Mouse (Mus musculus) R1 (cell line): Measurements from ENCODE around the gene Hnrnpul1.
A peak's percentile ranks its signal among the peaks of the same experiment; 100 is the strongest.

Experiments used
- DNase-seq: peaks from one replicate; pipeline ENCODE4 v3.0.0-alpha.2; 2018; ENCODE audit warnings: low read depth, low spot score

Gene Hnrnpul1

DNA sequence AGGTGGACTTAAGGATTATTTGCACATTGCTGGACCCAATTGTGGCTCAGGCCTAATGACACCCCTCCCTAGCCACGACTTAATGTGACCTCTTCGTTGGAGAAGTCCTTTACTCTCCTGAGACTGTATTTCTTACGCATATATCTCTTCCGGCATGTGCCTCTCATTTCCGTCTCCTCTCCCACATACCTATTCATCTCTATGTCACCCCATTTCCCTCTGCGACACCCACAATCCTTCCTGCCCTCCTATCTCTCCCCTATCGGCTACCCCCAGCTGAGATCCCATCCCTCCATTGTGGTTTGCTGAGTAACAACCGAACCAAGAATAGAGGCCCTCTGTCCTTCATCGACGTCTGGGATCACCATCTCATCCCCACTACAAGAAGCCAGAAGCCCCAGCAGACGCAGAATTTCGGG, 64.9 kb downstream of the Hnrnpul1 start:
- no peak for DNase-seq

DNA sequence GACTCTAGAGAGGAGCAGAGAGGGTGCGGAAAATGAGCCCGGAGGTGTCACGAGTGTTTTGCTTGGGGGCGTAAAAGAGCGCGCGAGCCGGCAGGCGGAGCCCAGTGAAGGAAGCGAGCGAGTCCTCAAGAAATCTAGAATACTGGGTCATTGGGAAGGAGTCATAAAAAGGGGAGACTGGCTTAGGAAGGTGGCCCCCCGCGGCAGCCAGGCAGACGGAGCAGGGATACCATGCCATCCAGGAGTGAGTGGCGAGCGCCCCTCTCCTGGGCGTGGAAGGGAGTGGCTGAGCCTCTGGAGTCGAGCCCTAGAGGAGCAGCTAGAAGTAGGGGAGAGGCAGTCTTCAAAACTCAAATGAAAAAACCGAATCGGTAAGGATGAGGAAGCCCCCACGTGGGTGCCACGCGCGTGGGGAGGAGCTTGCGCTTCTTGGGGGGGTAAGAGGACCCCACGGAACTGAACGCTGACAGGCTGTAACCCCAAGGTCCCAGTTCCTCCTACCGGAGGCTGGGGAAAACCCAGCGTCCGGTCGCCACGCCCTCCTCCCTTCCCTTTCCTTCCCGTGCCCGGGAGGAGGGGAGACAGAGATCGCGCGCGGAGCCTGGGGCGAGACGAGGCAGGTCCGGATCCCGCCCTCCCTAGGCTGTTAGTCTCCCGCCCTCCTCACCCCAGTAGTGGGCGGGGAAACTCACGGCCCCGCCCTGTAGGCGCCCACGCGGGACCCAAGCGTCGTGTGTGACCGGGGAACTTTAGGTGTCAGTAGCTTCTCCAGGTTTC, 65.6 kb downstream of the Hnrnpul1 start:
- peak; percentile 88 for DNase-seq

DNA sequence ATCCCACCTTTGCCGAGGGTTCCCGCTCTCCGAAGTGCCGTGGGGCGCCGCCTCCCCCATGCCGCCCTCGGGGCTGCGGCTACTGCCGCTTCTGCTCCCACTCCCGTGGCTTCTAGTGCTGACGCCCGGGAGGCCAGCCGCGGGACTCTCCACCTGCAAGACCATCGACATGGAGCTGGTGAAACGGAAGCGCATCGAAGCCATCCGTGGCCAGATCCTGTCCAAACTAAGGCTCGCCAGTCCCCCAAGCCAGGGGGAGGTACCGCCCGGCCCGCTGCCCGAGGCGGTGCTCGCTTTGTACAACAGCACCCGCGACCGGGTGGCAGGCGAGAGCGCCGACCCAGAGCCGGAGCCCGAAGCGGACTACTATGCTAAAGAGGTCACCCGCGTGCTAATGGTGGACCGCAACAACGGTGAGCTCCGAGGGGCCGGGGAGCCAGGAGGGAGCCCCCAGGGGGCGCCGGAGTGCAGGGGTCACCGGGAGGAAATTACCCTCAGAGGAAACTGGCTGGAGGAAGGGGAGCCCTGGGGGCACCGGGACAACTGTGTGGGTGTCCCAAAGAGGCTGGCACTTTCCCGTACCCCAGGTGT, 66.7 kb downstream of the Hnrnpul1 start:
- no peak for DNase-seq

DNA sequence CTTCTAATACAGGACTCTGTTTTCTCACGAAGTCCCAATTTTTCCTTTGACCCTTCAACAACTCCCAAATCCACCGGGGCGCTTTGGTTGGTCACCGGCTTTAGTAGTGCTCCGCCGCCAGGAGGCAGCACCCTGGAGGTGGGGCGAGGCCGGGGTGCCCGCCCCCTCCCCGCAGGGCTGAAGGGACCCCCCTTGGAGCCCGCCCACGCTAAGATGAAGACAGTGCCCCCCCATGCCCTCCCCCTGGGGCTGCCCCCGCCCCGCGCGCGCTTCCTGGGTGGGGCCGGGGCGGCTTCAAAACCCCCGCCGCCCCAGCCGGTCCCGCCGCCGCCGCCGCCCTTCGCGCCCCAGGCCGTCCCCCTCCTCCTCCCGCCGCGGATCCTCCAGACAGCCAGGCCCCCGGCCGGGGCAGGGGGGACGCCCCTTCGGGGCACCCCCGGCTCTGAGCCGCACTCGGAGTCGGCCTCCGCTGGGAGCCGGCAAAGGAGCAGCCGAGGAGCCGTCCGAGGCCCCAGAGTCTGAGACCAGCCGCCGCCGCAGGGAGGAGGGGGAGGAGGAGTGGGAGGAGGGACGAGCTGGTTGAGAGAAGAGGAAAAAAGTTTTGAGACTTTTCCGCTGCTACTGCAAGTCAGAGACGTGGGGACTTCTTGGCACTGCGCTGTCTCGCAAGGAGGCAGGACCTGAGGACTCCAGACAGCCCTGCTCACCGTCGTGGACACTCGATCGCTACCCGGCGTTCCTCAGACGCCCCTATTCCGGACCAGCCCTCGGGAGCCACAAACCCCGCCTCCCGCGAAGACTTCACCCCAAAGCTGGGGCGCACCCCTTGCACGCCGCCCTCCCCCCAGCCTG, 67.7 kb downstream of the Hnrnpul1 start, which contains the start of gene Tgfb1:
Gene Tgfb1, plus strand, starts transcription at position 323 of the 852 bp plus-strand sequence.
- DNase-seq: peak; percentile 85

DNA sequence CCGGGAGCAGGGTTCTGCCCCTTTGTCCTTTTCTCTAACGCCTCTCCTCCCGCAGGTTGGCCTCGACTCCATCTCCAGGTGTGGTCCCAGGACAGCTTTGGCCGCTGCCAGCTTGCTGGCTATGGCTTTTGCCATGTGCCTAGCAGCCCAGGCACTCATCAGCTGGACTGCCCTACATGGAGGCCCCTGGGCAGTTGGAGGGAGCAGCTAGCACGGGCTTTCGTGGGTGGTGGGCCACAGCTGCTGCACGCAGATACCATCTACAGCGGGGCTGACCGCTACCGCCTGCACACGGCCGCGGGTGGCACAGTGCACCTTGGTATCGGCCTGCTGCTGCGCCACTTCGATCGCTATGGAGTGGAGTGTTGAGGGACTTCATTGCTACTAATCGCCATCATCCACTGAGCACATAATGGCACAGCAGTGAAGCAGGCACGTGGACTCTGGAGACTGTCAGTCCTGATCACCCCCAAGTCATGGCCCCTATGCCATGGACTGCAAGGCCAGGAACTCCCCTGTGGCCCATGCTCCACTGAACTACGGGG, 68.6 kb downstream of the Hnrnpul1 start:
- DNase-seq: no peak

DNA sequence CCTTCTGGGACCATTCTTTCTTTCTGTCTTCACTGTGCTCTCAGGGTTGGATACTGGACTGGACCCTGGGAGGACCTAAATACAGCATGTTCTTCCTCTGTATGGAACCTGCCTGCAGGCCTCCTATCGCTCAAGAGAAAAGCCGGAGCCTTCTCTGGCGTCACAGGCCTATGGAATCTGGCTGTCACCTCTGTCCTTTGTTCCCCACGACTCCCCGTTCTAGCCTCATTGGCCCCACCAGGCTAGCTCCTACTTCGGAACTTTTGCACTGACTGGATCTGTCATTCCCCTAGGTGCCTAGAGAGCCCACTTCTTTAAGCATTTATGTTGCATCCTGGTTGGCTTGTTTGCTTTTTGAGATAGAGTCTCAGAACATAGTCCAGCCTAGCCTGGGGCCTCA, 69.9 kb downstream of the Hnrnpul1 start:
- no peak for DNase-seq

DNA sequence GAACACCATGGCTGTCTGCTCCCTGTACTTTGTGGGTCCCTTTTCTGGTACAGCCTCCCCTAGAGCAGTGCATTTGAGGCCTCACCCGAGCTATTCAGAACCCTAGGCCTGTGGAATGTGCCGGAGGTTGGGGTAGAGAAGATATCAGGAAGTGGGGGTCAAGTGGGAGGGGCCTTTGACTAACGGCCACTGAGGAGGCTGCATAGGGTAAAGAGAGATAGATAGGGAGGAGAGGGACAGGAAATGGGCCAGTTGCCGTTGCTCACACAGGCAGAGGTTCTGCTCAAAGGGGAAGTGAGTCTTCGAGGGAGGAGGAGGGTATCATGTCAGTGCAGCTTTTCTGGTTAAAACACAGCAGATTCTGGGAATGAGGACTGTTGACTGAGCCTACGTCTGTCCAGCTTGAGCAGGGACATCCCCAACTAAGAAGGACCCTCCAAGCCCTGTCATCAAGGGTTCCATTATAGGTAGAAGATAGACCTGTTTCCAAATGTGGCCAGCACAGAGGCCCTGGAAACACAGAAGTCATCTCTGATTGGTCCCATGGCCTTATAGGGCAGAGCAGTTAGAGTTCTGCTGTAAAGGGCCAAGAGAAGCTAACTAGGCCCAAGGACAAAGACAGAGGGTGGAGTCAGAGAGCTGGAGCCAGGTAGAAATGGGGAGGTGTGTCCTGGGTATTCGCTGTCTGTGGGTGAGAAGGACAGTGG, 70.9 kb downstream of the Hnrnpul1 start:
- DNase-seq: peak; percentile 55

DNA sequence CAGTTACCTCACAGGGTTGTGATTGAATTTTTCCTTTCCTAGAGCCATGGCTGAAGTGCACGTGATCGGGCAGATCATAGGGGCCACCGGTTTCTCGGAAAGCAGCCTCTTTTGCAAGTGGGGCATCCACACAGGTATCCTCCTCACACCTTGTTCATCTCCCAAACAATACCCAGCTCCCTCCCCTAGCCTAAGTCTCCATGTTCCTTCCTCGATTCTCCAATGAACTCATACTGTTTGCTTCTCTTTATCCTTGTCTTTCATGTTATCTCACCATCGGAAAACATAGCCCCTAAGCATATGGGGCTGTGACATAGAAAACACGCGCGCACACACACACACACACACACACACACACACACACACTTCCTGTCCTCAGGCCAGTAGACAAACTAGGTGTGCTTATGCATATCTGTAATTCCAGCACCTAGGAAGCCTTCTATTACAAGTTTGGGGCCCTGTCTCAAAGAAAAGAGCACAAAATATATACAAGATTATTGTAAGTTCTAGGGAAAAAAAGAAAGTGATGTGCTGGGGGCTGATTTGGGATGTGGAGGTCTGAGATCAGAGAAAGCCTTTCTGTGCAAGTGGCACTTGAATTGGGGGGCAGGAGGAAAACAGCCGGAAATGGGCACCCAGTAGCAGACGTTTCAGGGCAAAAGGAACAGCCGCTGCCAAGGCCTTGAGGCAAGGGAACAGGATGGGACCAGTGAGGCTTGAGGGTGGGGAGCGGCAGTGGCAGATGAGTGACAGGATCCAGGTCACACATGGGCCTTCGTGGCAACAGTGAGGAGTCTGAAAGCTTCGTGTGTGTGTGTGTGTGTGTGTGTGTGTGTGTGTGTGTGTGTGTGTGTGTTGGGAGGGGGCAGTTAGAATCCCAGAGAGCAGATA, 73.0 kb downstream of the Hnrnpul1 start:
- no peak for DNase-seq

DNA sequence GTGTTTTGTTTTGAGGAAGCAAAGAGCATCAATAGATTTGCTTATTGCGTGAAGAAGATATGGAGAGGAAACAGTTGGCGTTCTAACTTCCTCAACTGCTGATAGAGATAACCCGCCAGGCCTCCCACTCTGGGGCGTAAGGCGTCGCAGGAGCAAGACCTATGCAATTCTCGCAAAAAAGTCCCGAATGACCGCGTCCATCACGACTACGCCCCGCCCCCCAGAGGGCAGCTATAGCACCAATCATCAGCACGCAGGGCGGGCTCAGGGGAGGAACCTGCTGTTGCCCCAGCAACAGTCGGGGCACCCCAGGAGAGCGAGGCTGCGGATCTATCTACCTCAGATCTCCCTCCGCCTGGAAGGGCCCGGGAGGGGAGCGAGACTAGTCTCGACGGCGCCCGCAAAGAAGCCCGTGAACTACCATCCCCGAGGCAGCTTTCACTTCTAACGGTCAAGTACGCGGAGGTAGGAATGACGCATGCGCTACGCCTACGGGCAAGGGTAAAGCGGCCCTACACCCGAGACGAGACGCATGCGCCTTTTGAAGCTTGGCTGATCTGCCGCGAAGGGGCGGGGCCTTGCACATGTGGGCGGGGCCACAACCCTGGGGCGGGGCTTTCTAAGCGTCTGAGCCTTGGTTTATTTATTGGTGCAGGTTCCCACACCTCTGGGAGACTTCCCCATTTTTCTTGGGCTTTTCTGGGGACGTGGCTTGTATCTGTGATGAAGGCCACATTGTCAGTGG, 73.9 kb downstream of the Hnrnpul1 start, which contains the start of gene B9d2:
Gene B9d2, plus strand, starts transcription at position 267 of the 745 bp plus-strand sequence.
- peak; percentile 97 for DNase-seq

DNA sequence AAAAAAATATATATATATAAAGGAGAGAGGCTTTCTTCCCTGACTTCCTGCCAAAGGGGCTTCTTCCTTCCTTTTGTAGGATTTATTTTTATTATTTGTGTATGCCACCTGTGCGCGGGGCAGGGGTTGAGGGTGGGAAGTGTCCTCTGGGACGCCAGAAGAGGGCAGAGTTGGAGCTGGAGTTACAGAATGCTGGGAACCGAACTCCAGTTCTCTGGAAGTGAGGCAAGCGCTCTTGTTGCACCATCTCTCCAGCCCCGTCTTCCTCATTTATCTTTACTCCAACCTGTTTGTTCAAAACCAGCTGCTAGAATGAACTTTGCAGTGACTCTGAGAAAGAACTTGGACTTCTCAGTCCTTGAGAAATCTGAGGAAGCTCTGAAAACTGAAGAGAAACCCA, 74.6 kb downstream of the Hnrnpul1 start:
- DNase-seq: no peak

DNA sequence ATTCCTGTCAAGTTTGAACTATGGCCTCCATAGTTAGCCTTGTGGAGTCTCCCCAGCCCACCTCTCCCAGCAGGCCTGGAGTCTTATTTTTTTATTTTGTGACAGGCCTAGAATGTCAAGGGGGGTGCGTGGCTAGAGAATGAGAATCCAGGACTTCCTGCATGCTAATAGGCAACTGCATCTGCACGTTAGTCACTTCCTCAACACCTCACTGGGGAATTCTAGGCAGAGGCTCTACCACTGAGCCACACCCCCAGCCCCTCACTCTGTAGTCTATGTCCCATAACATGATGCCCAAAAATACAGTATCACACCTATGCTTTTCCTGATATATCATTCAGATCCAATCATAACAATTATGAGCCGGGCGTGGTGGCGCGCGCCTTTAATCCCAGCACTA, 77.5 kb downstream of the Hnrnpul1 start:
- DNase-seq: no peak

DNA sequence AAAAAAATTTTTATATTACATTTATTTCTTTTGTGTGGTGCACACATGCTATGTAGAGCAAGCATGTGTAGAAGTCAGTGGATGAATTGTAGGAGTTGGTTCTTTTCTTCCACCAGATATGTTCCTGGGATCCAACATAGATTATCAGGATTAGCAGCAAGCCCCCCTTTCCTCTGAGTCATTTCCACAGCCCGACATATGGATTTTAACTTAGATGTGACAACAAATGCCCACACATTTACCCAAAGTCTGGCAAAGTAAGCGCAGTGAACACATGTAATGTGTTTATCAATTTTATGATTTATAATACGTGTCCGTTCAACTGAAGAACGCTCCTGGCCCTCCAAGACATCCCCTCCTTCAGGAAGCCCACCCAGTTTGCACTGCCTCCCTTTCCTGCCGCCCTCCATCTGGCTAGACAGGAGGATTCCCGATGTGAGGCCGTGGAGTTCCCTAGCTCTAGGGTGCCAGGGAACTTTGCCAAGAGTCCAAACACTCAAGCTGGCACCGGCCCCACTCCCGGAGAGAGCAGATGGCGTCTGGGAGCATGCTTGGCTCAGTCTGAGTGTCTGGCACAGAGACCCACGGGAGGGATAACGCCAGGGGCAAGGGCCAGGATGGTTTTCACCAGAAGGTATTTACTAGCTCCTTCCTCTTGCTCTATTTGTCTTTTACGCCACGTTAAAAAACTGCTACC, 78.3 kb downstream of the Hnrnpul1 start:
- no peak for DNase-seq

DNA sequence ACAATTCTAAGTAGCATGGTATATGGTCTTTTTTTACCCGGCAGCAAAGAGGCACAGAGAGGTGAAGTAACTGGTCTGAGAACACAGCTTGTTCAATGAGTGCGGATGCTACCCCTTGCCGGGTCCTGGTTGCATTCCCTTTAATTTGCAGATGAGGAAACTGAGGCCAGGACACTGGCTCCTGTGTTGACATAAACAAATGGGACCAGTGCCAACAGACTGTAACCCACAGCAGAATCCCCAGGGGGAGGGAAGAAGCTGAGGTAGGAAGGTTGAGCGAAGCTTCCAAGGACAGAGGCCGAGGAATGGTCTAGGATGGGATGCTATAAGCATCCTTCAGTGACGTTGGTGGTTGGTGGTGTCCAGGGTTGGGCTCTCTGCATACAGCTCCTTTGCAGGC, 79.2 kb downstream of the Hnrnpul1 start:
- DNase-seq: no peak

DNA sequence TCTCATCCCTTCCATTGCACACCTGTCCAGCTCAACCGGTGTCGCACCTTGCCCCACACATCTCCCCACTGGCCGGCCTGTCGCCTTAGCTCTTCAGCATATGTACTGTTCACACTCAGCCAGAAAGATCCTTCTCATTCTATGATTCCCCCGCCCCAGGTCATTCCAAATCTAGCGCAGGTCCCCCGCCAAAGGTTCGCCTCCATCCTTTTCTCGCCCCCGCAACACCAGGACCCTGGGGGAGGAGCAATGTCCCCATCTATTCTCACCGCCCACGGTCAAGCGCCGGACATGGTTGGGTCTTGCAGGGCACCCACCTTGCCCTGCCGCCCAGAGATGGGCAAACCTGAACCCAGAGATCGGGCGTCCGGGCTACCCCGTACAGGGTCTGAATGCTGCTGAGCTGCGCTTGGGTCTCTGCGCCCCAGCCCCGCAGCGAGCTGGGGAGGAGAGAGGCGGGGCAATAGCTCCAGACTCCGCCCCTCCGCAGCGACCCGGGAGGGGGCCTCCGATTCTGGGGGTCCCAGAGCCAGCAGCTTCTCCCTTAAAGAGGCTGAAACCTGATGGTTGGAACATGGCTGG, 79.7 kb downstream of the Hnrnpul1 start, which contains the start of gene Tmem91:
Gene Tmem91, minus strand, starts transcription at position 448 of the 582 bp plus-strand sequence.
- no peak for DNase-seq

DNA sequence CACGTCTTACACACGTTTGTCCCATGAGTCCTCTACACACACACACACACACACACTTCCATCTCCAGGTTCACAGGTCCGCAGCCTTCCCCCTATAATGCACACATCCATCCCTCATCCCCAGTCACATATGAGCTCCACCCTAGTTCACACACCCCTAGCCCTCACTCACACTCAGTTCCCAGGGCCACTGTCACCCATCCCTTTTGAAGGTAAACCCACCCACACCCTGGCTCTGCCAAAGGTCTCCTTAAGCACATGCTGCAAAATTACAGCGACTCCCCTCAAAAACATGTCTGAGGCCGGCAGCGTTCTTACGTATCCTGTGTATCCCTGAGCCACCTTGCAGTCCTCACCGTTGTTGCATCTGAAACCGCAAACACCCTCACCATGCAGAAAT, 80.3 kb downstream of the Hnrnpul1 start:
- DNase-seq: no peak

DNA sequence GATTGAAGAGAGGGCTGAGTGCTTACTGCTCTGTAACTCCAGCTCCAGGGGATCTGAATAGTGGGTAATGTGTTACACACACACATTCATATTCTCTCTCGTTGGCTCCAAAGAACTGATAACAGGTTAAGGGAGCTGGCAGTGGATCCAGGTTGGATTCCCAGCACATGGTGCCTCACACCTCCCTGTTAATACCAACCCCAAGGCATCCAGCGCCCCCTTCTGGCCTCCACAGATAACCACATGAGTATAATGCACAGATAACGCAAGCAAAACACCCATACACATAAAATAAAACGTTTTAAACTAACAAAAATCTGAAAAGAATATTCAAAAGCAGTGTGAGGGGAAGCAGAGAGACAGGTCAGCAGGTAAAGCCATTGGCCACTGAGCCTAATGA, 82.1 kb downstream of the Hnrnpul1 start:
- peak; percentile 85 for DNase-seq

DNA sequence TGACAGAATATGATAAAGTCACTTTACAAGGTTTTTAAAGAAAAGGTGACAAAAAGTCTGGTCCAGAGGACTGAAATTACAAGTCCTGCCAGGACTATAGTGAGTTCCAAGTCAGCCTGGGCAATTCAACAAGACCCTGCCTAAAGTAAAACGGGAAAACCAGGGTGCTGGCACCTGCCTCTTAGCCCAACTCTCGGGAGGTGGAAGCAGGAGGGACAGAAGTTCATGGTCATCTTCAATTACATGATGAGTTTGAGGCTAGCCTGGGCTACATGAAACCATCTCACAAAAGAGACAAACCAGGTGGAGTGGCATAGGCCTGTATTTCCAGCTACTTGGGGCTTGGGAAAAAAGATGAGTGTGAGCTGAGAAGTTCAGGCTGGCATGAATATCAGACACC, 82.9 kb downstream of the Hnrnpul1 start:
- DNase-seq: no peak
